Mouse (Mus musculus) embryo, embryonic 11 days (tissue): ENCODE measurements at regions not wholly inside any gene's neighbourhood (a gene's known extent, or its start where the extent isn't known, plus 50 kb on each side); places are given as distances from the start of the nearest gene placed in this dataset.
A peak's percentile ranks its signal among the peaks of the same experiment; 100 is the strongest.

ENCODE experiments used
- DNase-seq: peaks from one replicate; pipeline ENCODE4 v3.0.0-alpha.2; 2015

DNA sequence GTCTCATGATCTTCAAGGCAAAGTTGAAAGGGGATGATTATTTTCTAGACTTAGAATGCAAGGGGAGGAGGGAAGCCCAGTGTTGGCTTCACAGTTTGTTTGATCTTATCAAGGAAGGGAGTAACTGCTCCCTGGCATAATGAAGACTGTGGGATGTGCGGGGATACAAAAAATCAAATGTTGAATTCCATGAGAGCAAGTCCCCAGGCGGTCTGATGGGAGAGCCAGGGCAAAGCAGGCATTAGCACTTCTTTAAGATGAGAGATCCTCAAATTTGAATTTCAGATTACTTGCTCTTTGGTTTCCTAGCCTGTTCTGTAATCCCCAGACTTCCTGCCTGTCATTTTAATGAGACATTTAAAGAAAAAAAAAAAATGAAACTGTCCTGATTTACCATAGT lies 525.6 kb upstream of the Man1a start:
- no peak for DNase-seq

DNA sequence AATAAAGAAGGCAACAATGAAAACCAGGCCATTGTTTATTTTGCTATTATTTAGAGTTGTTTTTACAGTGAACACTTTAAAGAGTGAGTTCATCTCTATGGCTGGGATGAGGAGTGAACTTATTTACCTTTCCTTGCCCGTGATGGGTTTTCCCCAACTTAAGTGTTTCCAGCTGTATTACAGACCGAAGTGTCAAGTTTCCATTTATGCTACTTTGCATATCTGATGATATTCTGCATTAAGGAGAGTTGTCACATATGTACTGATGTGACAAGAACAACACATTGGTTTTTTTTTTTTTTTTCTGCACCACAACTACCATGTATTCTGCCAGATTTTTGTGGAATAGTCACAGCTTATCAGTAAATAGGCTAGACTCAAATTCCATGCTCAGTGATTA lies 518.7 kb upstream of the Man1a start:
- peak; percentile 9 for DNase-seq

DNA sequence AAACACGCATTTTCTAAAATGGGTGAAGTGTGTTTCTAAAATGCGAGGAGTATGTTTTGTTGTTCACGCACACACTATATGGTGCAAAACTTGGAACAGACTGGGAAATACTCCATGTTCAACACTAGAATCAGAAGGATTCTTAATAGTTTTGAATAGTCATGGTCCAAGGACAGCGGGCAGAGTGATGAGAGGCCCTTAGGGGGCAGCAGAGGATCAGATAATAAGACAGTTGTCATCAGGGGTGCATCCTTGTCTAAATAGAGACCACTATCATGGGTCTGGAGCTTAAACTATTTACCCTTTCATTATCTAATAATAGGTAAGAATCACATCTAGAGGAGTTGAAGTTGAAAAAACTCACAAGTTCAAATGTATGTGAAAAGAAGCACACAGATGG lies 482.2 kb upstream of the Man1a start:
- DNase-seq: peak; percentile 31

DNA sequence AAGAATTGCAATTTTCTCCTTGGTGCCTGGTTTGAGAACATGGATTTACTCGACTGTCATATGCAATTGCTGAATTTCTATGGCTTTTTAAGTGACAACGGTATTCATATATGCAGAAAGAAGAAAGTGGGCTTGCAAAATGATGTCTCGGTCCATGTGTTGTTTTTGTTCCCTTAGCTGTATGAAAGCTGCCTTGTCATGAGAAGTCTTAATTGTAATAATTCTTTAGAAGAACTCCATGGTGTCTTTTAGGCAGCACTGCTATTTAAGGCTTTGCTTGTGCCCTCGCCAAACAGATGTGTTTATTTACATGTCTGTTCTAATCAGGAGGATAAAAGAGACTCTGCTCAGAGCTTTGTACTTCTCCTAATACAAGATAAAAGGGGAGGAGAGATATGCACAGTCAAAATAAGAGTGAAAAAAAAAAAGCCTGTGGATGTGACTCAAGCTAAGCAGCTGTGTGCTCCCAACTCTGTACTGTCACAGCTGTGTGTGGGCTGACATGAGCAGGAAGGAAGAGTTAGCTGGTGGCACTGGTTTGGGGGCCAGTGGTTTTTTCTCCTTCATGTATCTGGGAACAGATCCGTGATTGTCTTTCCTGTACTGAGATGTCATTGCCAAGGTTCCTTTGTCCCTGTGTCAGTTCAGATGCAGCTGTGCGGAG lies 475.5 kb upstream of the Man1a start:
- no peak for DNase-seq

DNA sequence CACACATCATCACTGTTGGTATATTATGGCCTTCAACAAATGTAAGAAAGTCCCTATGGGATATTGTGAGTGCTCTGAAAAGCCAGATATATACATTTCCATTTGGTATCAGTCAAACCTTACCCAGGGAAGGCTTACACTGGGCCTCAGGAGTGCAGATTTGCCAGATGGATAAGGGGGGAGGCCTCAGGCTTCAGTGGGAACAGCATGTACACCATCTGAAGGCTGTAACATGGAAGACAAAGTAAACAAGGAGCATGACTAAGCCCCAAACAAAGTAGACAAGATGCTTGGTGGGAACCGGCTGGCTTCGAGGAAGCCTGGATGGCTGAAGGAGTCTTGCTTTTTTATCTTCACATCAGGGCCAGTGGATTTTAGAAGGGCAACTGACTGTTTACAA lies 474.3 kb upstream of the Man1a start:
- no peak for DNase-seq

DNA sequence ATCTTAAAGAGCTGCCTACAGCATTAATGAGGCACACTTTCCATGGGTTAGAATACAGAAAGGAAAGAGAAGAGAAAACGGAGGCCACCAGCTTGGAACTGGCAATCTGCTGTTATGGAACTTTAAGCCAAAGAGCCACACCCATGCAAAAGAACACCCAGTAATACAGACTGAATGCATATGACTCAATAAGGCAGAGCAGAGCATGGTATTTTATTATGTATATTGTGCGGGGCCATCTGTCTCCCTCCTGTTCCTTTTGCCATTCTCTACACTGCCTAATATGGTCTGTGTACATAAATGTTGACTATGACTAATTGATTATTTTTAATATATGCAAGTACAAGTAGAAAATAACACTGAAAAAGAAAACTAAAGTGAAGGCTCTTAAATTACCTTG lies 472.6 kb upstream of the Man1a start:
- no peak for DNase-seq

DNA sequence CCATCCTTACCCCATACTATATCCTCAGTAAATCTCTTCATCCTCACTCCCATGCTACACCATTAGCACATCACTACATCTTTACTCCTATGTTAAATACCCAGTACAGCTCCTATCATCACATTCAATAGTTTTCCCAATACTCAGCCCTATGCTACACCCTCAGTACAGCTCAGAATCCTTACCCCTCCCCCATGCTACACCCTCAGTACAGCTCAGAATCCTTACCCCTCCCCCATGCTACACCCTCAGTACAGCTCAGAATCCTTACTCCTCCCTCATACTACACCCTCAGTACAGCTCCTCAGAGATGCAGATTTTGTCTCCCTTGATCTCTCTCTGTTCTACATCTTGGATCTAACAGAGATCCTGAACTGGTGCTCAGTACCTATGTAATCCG lies 472.1 kb upstream of the Man1a start:
- DNase-seq: no peak

DNA sequence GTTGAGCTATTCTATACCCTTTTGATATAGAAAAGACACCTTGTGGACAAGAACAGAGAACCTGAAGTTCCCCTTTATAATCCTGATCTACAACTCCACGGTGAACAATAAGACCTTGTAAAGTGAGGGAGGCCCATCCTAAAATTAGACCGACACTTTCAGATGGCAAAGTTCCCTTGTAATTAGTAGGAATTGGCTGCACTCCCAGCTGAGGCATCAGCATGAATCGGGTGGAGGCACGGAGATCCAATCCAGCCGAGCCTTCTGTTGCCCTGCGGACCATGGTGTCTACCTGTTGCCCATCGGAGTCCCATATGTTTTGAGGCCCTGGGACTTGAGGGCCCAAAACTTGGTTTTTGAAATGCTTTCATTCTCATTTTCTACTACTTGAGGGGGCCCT lies 456.2 kb upstream of the Man1a start:
- DNase-seq: no peak

DNA sequence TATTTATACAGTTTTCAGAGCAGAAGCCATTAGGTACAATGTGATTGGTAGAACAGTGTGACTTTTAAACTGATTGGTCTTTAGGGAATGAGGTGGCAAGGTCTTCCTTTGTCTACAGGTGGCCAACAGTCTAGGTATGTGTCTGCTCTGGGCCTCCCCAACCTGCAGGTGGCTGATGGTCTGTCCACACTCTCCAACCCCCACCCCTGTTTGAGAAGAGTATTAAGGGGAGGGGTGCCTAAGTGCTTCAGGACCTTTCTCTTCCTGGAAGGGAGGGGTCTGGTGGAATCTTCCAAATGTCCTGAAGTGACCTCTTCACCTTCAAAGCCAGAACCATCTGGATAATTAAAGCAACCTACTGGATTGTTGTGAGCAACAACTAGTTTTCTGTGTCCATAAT lies 434.4 kb upstream of the Man1a start:
- DNase-seq: no peak

DNA sequence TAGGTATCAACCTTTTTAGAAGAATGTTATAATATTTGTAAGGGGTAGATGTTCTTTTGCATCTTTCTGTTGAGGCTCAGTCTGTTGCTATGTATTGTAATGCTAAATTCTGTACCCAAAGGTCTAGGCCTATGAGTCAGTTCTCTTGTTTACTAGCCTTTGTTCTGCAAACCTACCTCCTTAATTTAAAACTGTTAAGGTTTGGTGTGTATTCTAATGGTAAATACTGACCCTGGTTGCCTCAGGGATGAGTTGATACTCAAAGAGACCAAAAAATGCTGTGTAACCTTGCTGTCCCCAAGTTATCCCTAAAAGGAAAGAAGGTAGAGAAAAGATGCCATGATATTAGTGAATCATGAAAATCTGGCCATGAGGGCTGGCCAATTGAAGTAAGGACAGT lies 433.4 kb upstream of the Man1a start:
- no peak for DNase-seq
